Mouse (Mus musculus): ENCODE measurements around the gene Lrrc8e.

Lrrc8e gene

DNA sequence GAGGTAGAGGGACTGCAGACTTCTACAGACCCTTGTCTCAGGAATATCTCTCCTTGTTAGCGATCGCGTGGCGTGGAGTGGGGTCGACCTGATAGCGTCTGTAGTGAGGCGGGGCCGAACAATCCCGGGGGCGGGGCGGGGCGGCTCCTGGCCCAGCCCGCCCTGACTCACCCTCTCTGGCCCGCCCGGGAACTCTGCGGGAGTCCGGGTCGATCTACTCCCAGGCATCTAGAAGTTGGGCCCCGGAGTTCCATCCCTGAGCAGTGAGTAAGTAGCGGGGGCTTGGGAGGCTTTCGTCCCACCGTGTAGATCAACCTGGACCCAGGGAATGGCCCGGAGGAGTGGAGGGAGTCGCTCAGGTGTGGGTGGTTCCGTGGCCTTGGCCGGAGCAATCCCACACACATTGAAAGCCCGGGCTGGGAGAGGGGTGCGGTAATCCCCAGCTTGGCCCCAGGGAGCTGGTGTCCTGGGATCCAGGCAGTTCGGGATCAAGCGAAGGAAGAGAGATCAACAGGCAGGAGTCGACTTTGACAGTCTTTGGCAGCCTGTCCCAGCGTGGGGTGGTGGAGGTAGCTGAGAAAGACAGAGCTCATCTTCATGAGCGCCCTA lies at the start of gene Lrrc8e:
Gene Lrrc8e (plus strand): TSS at position 89 of the 609 bp plus-strand sequence.
- DNase-seq, result peak; percentile 53

DNA sequence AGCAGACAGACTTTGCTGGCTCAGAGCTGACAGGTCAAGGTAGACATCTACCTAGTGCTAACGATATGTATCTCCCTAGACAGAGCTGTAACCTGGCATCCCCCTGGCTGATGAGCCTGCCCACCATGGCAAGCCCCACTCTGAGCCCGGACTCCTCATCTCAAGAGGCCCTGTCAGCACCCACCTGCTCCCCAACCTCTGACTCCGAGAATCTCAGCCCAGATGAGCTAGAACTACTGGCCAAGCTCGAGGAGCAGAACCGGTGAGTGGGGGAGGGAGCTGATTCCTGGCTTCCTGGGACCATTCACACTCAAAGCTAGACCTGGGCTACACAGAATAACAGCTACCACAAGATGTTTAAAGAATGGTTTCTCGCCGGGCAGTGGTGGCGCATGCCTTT lies 43.2 kb upstream of the Lrrc8e start:
- DNase-seq, result no peak

DNA sequence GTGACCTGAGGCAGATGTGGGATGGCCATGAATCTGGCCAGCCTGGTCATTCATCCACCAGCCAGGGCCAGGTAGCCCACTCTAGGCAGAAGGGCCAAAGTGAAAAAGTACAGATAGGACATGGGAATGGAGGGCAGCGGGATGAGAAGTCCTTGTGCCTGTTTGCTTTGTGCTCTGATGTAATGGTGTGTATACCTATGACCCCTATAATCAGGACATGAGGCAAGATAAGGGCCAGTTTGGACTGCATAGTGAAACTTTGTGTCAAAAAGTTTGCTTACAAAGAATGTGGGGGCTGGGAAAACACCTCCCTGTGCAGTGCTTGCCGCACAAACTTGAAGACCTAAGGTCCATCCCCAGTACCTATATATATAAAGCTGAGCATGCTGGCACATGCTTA lies 40.5 kb upstream of the Lrrc8e start:
- no peak for DNase-seq

DNA sequence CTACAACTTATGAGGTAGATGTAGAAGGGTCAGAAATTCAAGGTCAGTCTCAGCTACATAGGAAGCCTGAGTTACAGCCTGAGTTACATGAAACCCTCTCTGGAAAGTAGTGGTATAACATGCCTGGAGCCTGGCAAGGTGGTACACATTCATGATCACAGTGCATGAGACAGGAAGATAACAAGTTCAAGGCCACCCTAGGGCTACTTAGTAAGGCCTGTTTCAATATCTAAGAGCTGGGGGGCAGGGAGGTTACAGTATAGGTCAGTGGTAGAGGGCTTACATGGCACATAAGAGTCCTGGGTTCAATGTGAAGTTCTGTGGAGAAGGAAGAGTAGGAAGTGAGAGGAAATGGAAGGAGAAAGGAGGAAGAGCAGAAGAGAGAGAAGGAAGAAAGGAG lies 38.0 kb upstream of the Lrrc8e start:
- DNase-seq, result no peak

DNA sequence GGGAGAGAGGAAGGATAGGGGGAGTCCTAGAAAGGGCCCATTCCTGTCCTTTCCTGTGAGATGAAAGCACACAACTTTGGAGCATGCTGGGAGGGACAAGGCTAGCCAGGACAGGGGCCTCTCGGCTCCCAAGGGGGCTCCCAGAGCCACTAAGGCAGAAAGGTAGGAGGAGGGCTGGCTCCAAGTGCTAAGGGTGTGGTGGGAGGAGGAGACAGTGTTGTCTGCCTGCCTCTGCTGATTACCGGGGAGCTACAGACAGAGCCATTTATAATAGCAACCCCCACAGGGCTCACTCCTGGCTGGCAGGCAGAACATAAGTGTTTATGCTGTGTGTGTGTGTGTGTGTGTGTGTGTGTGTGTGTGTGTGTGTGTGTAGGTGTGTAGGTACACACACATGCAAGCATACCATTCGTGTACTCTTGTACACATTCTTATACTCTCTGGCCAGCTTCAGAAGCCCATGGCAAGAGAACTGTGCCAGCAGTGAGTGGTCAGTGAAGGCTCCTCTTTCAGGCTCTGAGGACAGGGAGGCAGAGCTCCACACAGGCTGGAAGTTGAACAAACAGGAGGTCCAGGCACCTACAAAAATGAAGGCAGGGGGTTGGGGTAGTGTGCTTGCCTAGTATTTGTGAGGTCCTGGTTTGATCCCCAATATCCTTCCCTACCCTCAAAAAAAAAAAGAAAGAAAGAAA lies 37.5 kb upstream of the Lrrc8e start:
- no peak for DNase-seq

DNA sequence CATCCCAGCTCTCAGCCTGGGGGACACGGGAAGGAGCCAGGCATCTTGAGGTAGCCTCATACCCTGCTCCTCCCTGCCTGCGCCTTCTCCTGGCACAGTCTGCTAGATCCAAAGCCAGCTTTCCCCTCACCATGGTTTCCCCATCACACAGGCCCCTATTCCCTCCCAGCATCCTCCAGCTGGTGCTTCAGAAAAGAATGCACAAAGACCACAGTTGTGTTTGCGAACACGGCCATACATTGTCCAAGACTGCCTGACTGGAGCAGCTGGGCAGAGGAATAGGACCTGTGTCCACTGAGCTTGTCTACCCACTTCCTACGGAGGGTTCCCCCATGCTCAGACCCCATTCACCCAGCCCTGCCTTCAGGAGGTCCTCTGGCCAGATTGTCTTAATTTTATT lies 34.3 kb upstream of the Lrrc8e start:
- DNase-seq, result no peak

DNA sequence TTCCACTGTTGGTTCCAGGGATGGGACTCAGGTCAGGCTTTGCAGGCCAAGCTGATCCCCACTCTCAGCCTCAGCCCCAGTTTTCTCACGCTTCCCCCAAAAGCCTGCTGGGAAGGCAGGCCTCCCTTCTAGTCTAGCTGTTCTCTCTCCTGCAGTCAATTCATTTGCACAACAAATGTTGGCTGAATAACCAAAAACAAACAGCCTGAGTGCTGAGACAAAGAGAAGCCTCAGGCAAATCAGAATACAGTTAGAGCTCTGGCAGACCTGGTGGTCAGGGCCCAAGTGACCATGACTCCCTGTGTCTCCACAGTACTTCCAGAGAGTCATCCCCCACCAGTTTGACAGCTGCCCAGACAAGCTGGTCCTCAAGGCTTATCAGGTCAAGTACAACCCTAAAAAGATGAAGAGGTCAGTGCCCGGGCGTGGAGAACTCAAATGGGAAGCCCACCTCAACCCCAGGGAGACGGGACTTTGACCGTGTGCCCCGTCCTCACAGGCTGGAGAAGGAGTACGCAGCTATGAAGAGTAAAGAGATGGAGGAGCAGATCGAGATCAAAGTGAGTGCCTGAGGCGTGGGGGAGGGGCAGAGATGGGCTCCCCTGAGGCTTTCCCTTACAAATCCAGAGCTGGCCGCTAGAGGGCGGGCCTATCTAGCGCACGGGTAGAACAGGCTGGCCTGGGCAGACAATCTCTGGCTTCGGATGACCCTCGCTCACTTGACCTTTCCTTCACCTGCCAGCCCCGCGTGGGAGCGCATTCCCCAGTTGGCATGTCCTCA lies 33.6 kb upstream of the Lrrc8e start:
- peak; percentile 92 for DNase-seq

DNA sequence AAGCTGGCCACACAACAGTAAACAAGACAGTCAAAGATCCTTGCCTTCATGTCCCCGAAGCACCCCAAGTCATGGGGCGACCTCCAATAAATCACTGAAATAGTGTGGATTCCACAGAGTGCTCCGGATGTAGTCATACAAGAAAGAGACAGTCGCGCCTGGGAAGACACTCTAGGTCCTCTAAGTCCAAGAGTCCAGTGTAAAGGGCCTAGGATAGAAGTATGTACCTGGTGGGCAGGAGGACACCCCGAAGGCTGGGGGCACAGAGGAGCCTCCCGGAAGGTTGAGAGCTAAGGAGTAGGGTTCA lies 33.1 kb upstream of the Lrrc8e start:
- DNase-seq, result no peak

DNA sequence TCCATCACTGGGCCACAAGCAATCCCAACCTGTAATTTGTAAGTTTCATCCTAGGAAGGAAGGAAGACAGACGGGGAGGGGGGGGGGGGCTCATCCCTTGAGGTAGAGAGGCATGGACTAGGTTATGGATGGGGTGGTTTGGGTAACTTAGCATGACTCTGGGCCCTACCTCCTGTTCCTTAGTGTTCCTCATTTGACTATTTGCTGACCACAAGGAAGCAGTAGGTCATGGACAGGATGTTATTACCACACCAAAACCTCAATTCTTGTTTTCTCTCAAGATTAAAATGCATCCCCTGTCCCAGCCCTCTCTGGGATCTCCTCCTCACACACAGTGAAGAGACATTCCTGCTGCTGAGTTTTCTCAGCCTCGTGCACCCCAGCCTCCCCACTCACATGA lies 25.3 kb upstream of the Lrrc8e start:
- no peak for DNase-seq

DNA sequence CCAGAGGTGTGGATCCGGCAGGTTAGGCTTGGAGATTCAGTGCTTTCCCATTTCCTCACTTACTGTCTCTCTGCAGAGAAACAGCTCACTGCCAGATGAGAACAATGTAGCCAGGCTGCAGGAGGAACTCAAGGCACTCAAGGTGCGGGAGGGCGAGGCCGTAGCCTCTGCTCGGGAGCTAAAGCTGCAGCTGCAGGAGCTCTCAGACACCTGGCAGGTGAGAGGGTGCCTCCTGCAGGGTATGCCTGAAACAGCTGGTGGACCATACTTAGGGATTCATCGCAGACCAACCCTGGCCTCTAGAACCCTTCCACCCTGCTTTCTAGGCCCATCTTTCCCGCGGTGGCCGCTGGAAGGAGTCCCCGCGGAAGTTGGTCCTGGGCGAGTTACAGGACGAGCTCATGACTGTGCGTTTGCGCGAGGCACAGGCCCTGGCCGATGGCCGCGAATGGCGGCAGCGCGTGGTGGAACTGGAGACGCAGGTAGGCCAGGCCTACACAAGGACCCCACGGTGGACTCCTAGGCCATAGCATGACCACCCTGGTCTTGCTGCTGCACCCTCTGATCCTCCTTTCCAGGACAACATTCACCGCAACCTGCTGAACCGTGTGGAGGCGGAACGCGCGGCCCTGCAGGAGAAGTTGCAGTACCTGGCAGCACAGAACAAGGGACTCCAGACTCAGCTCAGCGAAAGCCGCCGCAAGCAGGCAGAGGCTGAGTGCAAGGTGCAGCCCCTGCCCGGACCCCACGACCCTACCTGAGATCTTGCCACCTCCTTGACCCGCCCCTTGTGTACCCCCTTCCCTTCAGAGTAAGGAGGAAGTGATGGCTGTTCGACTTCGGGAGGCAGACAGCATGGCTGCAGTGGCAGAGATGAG lies 21.1 kb upstream of the Lrrc8e start:
- no peak for DNase-seq

DNA sequence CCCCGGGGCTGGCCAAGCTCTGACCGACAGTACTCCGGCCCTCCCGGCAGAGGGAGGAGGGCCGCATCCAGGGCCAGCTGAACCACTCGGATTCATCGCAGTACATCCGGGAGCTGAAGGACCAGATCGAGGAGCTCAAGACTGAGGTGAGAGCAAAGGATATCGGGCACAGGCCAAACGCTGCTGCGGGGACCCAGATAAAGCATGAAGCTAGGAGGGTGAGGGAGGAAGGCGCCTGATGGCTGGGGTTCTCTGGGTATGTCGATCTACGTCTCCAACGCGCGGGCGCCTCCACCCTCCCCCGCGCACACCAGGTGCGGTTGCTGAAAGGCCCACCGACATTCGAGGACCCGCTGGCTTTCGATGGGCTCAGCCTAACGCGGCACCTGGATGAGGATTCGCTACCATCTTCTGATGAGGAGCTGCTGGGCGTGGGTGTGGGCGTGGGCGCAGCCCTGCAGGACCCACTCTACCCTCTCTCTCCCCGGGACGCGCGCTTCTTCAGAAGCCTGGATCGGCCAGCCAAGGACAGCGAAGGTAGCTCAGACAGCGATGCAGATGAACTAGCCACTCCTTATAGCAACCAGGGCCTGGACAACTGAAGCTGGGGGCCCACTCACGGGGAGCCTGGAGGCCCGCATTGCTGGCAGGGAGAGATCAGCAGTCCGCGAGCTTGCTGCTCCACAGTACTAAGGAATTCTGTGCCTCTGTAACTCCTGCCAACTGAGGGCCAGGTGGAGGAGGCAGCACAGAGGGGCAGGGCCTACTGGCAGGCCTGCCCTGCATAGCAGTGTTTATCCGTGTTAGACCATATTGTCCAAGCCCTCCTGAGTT lies 20.2 kb upstream of the Lrrc8e start:
- DNase-seq, result no peak

DNA sequence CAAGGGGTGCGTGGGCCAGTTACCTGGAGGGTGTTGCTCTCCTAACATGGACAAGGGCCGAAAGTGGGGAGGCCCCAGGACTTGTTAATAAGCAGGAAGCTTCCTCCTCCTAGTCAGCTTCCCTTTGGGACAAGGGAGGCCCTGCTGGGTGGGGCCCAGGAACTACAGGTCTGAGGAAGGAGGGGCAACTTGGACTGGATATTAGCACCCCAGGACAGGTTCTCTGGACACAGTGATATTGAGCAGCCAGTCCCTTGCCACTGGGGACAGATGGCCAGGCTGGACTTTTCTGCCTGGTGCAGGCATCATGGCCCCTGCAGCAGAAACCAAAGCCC lies 19.6 kb upstream of the Lrrc8e start:
- no peak for DNase-seq

DNA sequence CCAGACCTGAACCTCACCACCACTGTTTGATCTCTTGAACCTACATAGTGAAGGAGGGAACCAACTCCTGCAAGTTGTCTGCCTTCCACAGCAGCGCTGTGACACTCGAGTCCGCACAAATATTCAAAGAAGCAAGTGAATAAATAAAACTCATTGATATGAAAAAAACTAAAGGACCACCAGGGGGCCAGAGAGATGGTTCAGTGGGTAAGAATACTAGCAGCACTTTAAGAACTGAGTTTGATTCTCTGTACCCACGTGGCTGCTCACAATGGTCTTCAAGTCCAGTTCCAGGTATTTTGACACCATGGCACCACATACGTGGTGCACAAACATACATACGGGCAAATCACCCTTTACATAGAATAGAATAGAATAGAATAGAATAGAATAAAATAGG lies 15.5 kb upstream of the Lrrc8e start:
- no peak for DNase-seq

DNA sequence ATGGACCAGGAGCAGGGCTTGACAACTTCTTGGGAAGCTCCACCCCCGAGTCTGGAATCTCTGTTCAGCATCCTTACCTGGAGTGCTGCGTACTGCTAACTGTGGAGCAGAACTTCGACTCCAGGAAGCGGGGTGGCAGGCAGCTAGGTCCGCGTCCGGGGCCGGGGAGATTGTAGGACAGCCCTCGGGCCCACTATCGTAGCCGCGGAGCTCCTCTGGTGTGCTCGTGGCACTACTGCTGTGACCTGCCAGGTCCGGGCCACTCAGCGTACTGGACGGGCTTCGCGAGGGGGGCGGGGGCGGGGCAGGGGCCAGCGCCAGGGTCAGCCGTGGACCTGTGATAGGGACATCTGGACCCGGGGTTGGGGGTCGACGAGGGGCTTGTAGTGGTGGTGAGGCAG lies 13.8 kb upstream of the Lrrc8e start:
- peak; percentile 27 for DNase-seq

DNA sequence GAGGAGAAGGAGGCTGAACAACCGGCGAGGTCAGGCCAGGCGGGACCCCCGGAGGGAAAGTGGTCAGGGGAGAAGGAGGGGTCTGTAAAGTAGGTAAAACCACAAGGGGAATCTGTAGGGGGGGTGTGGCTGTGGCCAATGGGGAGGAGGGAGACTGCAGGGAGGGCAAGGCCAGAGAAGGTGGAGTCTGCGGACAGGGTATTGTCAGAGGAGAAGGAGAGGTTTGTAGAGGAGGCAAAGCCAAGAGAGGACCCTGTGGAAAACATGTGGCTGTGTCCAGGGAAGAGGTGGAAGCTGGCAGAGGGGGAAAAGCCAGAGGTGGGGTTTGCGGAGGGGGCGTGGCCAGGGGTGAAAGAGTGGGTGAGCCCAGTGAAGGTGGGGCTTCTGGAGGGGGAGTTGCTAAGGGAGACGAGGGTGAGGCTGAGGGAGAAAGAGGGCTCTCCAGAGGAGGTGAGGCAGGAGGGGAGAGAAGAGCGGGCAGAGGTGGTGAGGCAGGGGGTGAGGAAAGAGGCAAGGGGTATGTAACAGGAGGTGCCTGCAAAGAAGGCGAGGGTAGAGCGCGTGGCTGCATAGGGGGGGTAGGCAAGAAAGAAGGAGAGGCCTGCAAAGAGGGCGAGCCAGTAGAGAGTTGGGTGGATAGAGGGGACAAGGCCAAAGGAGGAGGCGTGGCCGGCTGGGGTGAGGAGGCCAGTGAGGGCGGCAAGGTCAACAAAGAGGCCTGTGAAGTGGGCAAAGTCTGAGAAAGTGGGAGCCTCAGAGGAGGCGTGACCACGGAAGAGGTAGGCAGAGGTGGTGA lies 13.2 kb upstream of the Lrrc8e start:
- peak; percentile 83 for DNase-seq

DNA sequence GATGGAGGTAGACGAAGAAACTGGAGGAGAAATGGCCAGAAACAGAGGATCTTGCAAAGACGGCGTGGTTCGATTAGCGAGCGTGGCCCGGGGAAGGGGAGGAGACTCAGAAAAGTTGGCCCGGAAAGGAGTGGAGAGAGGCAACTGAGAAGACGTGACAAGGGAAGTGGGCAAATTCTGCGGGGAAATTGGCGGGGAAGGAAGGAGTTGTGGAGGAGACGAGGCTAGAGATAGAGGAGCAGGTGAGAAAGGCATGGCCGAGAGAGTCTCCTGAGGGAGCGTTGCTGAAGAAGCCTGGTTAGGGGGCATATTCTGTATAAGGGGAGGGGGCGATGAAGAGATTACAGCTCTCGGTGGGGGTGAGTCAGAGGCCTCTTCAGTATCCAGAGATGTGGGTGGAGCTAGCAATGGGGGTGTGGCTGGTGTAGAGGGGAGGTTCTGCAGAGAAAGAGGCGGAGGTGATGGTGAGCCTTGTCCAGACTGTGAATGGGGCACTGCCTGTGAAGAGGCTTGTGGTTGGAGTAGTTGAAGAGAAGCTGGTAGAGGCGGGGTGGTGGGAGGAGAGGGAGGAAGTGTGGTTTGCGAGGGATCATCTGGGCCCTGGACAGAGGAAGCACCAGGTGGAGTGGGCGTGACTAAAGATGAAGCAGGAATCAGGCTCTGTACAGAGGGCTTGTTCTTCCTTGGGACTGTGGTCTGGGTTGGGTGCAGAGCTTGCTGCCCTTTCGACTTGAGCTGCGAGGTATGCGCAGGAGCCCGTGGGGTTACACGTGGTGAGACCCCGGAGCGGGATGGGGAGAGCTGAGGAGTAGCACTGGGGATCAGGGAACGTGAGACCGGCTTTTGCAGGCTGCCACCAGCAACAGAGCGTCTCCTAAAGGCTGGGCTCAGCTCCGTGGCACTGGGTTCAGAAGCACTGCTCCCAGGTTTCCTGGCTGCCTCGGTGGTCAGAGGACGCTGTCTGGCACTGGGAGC lies 12.3 kb upstream of the Lrrc8e start:
- DNase-seq, result peak; percentile 93

DNA sequence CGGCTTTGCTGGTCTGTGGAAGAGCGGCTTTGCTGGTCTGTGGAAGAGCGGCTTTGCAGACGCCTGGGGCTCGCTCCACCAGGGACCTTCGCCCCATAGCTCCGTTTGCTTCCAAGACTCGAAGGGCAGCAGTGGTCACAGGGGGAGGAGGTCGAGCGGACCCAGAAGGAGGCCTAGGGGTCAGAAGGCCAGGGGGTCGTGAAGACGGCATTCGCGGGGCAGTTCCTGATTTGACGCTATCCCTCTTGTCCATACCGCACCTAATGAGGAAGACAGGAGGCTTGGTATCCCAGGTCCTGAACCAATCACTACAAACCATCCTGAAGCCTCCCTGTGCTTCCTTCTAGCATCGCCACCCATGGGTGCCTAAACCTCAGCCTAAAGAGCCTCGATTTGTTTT lies 10.3 kb upstream of the Lrrc8e start:
- no peak for DNase-seq

DNA sequence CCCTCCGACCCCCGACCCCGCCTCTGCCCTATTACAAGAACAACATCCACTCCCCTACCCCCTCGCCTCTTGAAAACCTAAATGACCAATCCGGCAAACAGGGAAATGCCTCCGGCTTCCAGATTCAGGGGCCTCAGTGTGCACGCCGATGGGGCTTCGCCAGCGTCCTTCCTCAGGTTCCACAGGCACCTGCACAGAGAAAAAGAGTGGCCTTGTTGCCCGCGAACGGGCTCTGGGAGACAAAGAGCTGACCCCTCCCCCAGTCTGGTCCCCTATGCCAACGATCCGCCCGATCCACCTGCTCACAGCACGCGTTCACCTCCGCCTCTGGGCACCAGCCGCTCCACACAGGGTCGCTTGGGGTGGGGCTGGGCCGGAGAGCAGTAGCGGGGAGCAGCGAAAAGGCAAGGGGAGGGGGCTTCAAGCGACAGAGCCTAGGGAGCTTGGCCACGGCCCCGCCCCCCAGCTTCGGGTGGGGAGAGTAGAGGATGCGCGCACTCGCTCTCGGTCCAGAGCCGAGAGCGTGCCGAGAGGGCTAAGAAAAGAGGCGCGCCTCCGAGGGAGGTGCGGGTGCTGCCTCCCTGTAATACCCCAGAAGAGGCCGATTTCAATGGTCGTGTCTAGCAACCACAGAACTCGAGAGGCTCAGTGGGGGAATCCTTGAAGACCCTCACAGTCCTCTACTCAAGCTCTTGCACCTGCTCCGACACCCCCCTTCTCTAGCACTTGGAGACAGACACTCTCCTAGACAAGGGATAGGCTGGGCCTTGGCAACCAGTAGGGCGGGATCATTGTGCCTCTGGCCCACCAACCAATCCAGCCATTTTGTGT lies 9.6 kb upstream of the Lrrc8e start, which contains the start of gene Prr36:
Gene Prr36 (minus strand): TSS at position 669 of the 831 bp plus-strand sequence.
- peak; percentile 19 for DNase-seq

DNA sequence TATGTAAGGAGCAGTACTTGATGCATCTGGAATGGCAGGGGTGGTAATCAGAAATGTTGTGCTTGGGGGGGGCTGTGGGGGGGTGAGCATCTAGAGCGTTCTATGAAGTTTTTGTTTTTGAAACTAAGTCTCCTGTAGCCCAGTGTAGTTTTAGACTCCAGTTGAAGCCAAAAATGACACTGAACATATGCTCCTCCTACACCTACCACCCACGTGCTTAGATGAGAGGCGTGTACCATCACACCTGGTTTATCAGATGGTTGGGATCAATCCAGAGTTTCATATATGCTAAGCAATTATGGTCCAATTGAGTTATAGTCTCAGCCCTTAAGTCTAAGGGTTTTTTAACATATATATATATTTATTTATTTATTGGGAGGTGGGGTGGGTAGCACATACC lies 7.0 kb upstream of the Lrrc8e start:
- DNase-seq, result no peak

Measured in lung, postnatal 10 days (tissue).